Mouse (Mus musculus) E14TG2a.4 (cell line): ENCODE results near the gene Ints5.

ENCODE experiments used
- H3K27me3 ChIP-seq: 2 replicates; pipeline ENCODE4 v1.6.1; 2014; ENCODE audit warnings: low read length, control low read depth; ENCODE audit not compliant: insufficient read depth
- H3K36me3 ChIP-seq: 2 replicates; pipeline ENCODE4 v1.6.1; 2014; ENCODE audit warnings: low read length, control low read depth; ENCODE audit not compliant: insufficient read depth
- H3K4me1 ChIP-seq: replicated peaks from 2 replicates; pipeline ENCODE4 v1.6.1; 2014; ENCODE audit warnings: low read depth, low read length, control low read depth
- H3K4me3 ChIP-seq: replicated peaks from 2 replicates; pipeline ENCODE4 v1.5.1; 2014; ENCODE audit warnings: mild to moderate bottlenecking, low read length
- H3K9me3 ChIP-seq: 2 replicates; pipeline ENCODE4 v1.6.1; 2014; ENCODE audit warnings: low read length, control low read depth
- CTCF ChIP-seq: conservative IDR thresholded peaks from 2 replicates; pipeline ENCODE4 v1.5.1; 2014; ENCODE audit warnings: low read length
- NANOG ChIP-seq: IDR thresholded peaks from 2 replicates; pipeline ENCODE4 v1.6.1; 2014; ENCODE audit warnings: borderline replicate concordance, low read length, mixed read lengths
- POU5F1 ChIP-seq: IDR thresholded peaks from 2 replicates; pipeline ENCODE4 v1.6.1; 2014; ENCODE audit warnings: low read length, borderline replicate concordance

The Ints5 gene

GRCm38 (mm10) chr19:8892829-8893766 is at the start of gene Ints5:
Gene Ints5 (plus strand): TSS chr19:8893005.
- no peaks in the 10 kb centered on the region for H3K27me3 ChIP-seq
- peaks cover 69% of the 10 kb centered on the region for H3K4me1 ChIP-seq
- H3K9me3 ChIP-seq: no peaks in the 10 kb centered on the region
- peaks cover 62% of the 10 kb centered on the region for H3K36me3 ChIP-seq
- H3K4me3 ChIP-seq: peak within 1 kb of the TSS; percentile 99
- TF ChIP-seq NANOG (no peak), CTCF (no peak), POU5F1 (no peak)

GRCm38 (mm10) chr19:8844371-8845129 is 48.3 kb upstream of the Ints5 start:
- Histone ChIP-seq H3K27me3 (no peaks in the 10 kb centered on the region), H3K9me3 (no peaks in the 10 kb centered on the region), H3K4me1 (peaks cover 52% of the 10 kb centered on the region), H3K4me3 (no peak overlapping the region), H3K36me3 (peaks cover 73% of the 10 kb centered on the region)
- peak; percentile 93 for TF ChIP-seq CTCF
- no peak for TF ChIP-seq NANOG
- TF ChIP-seq POU5F1: no peak

DNA sequence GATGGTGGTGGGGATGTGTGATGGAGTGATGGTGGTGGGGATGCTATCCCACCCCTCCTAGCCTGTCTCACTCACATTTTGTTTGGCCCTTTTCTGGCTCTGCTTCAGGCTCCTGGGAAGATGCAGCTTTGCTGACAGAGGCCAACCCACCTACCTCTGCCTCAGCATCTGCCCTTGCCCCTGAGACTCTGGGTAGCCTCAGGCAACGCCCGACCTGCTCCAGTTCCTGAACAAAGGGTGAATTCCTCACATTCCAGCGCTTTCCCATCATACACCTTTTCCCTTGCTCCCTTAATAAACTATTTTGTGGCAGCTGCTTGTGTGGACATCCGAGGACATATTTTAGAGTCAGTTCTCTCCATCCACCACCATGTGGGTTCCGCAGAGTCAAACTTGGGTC is 44.4 kb upstream of the Ints5 start:
- H3K4me3 ChIP-seq: no peak overlapping the region
- H3K36me3 ChIP-seq: peaks cover 51% of the 10 kb centered on the region
- peaks cover 61% of the 10 kb centered on the region for H3K4me1 ChIP-seq
- H3K27me3 ChIP-seq: no peaks in the 10 kb centered on the region
- no peaks in the 10 kb centered on the region for H3K9me3 ChIP-seq
- TF ChIP-seq POU5F1 (no peak), CTCF (no peak), NANOG (no peak)

- no peak for TF ChIP-seq NANOG
- no peak for TF ChIP-seq POU5F1
- no peak for TF ChIP-seq CTCF
- Histone ChIP-seq H3K36me3 (peaks cover 33% of the 10 kb centered on the region), H3K27me3 (no peaks in the 10 kb centered on the region), H3K4me3 (peak within 1 kb of the TSS; percentile 76), H3K4me1 (peaks cover 61% of the 10 kb centered on the region), H3K9me3 (no peaks in the 10 kb centered on the region)
These were observed 42.4 kb upstream of the Ints5 start, which contains the start of gene Lrrn4cl for GRCm38 (mm10) chr19:8850402-8850901. Gene Lrrn4cl (plus strand): TSS chr19:8850768.

DNA sequence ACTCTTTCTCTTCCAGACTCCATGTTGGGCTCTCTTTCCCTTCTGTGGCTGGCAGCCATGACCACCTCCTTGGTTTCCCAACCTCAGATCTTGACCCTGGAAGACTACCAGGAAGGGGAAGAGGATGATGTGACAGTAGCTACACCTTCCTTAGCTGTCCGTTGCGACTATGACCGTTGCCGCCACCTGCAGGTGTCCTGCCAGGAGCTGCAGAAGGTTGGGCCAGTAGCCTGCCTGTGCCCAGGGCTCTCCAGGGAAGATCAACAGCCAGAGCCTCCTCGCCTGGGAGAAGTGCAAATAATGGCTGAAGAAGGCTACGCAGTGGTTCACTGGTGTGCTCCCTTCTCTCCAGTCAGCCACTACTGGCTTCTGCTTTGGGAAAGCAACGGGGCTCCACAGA is 41.2 kb upstream of the Ints5 start:
- peak overlapping the region; percentile 76 for H3K4me3 ChIP-seq
- peaks cover 22% of the 10 kb centered on the region for H3K36me3 ChIP-seq
- peaks cover 58% of the 10 kb centered on the region for H3K4me1 ChIP-seq
- H3K27me3 ChIP-seq: no peaks in the 10 kb centered on the region
- no peak for TF ChIP-seq POU5F1
- peak; percentile 10; the same call in 1 of the 2 replicates for TF ChIP-seq CTCF
- no peak for TF ChIP-seq NANOG
- H3K9me3 ChIP-seq: no peaks in the 10 kb centered on the region

DNA sequence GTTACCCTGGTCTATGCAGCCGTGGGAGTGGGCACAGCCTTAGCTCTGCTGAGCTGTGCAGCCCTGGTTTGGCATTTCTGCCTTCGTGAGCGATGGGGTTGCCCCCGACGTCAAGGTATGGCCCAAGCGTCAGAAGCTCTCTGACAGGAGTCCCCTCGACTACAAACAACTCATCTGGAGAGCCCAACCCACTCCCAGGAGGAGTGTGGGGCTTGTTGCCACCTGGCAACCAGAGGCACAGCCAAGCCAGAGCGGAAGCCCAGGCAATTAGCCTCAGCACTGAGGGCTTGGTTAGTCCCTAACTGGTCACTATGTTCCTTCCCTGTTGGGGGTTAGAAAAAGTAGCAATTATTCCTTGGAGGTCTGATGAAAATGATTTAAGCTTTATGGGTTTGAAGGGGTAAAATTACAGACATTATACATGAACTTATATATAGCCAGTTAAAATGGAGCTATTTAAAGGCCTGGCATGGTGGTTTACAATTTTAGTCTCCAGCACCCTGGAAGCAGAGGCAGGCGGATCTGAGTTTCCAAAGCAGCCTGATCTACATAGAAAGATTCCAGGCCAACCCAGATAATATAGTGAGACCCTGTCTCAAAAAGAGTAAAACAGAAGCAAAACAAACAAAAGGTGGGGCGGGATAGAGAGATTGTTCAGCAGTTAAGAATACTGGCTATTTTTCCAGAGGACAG is 40.4 kb upstream of the Ints5 start:
- H3K27me3 ChIP-seq: no peaks in the 10 kb centered on the region
- peaks cover 14% of the 10 kb centered on the region for H3K36me3 ChIP-seq
- TF ChIP-seq NANOG: no peak
- TF ChIP-seq POU5F1: no peak
- no peak for TF ChIP-seq CTCF
- H3K4me3 ChIP-seq: peak overlapping the region; percentile 76
- peaks cover 50% of the 10 kb centered on the region for H3K4me1 ChIP-seq
- no peaks in the 10 kb centered on the region for H3K9me3 ChIP-seq

GRCm38 (mm10) chr19:8853117-8853516 is 39.7 kb upstream of the Ints5 start:
- Histone ChIP-seq H3K4me1 (peaks cover 43% of the 10 kb centered on the region), H3K9me3 (no peaks in the 10 kb centered on the region), H3K36me3 (peaks cover 8% of the 10 kb centered on the region), H3K4me3 (no peak overlapping the region), H3K27me3 (no peaks in the 10 kb centered on the region)
- TF ChIP-seq NANOG (no peak), CTCF (no peak), POU5F1 (no peak)
